Mouse (Mus musculus): Measurements from ENCODE around the gene Dmrta2.

GRCm38 (mm10) chr4:109980321-109981082 lies 2.6 kb downstream of the Dmrta2 start:
- no peak for TF ChIP-seq CTCF (conservative IDR thresholded peaks at IDR 0.05; ENCODE audit: insufficient read depth, insufficient read length, low read depth, low read length)
- no peak for TF ChIP-seq POLR2A (IDR thresholded peaks at IDR 0.05; ENCODE audit: low read depth, low read length)

All from kidney, adult 2 months (tissue).